Mouse (Mus musculus): ENCODE measurements around the gene Atp8b4.
"Not testable (repeated sequence)": the region's sequence is repeated elsewhere in the genome, so short reads cannot be mapped to it uniquely, and the experiment has no call there.

Atp8b4 gene

DNA sequence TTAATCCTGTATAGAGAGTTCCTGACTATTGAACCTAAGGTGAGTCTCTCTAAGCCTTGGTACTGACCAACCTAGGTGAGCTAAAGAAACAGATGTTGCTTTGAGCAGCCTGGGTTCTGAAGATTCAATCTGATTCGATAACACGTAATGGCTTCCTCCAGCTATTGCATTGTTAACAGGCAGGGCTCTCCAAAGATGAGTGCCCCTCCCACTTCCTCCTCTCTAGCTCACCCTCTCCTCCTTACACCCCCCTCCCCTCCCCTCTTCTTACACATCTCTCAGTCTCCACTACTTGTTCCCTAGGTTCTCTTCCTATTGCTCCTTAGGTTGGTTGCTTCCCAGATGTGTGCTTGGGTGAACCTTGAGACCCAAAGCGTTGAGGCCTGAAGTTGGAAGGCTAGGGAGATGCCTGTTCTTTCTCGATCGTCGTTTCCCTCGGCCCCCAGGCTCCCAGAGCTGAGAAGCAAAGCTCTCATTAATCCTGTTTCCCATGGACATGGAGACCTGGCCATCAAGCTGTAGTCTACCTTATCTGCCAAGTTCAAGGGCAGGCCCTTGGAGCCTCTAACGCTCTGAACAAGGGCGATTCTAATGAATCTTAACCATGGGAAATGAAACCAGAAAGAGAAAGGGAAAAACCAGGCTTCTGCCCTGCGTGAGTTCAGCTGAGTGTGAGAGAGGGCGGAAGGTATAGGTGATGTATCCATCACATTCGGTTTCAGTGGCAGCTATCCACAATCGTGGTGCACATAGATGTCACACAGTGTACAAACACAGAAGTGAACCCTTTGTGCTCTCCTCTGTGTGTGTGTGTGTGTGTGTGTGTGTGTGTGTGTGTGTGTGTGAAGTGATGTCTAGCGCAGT lies 4.4 kb downstream of the Atp8b4 start:
- no peak for DNase-seq

DNA sequence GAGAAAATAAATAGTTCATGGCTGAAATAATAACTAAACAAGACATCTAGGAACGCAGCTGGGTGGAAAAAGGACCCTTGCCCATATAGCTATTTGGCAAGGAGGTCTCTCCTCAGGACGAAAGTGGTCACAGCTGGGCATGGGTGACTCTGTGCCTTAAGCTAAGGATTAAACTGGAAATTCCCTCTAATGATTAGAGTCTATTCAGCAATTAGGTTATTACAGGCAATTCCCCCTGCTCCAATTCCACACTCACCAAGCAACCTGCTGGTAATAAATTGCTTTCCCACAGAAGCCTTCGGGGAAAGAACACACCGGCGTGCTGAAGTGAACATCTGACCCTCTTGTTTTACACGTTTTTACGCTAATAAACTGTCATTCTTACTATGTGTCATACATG lies 5.2 kb downstream of the Atp8b4 start:
- no peak for DNase-seq

DNA sequence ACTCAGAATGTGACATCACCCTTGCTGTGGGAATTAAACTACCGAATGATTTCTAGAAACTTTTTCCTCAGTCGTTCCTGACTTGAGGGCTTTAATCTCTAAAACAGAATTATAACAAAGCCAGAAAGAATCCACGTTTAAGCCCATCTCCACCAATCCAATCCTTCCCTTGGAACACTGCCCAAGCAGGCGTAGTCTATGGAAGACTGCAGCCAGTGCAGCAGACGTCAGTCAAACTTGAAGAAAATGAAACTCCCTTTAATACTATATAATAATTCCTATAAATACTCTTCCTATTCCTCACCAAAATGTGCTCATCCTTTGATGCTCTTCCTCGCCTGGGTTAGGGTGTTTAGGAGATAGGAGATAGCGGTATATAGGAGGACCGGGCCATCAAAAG lies 7.2 kb downstream of the Atp8b4 start:
- DNase-seq: no peak

DNA sequence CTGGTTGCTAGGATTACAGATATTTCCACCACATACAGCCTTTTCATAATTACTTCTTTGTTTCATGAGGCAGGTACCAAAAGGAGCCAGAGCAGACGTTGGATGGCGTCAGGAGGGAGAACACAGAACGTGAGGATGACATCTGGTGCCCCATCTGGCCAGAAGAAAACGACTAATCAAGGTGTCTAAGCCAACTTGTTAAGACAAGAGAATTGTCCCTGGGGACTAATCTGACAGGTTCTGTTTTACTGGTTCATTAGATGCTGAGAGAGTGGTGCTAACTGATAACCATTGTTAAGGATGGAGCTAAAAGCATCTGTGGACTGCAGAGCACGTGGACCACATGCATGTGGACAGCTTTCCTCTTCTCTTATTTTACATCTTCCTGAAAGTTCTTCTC lies 7.8 kb downstream of the Atp8b4 start:
- no peak for DNase-seq

DNA sequence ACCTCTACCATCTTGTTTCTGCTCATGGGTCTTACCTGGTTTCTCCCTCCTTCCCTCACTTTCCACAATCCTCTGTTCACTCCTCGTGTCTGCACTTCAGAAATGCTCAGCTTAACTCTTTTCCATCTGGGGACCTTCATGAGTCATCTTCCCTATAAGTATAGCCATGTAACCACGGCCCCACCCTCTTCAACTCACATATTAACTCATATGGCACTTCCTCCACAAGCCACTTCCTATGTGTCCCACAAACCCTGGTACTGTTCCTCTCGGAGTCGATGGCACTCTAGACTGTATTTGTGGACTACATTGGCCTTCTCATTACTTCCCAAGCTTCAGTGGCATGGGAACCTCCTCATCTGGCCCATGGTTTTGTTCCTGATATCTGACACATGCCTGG lies 9.0 kb downstream of the Atp8b4 start:
- no peak for DNase-seq

DNA sequence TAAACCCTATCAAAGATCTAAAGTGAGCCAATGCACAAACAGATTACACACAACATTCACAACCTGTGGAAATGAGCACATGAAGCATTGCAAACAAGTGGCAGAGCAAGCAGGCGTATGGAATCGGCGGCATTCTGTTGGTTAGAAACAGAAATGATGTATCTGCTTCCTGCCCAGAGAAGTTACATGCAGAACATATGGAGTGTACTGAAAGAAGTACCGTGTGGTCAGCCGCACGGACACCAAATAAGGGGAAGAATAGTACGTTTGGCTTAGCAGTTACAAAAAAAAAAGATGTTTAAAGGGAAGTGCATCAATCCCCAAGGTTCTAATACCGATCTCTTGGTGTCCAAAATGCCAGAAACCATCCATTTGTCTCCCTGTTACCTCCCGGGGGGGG lies 9.9 kb downstream of the Atp8b4 start:
- DNase-seq: no peak

DNA sequence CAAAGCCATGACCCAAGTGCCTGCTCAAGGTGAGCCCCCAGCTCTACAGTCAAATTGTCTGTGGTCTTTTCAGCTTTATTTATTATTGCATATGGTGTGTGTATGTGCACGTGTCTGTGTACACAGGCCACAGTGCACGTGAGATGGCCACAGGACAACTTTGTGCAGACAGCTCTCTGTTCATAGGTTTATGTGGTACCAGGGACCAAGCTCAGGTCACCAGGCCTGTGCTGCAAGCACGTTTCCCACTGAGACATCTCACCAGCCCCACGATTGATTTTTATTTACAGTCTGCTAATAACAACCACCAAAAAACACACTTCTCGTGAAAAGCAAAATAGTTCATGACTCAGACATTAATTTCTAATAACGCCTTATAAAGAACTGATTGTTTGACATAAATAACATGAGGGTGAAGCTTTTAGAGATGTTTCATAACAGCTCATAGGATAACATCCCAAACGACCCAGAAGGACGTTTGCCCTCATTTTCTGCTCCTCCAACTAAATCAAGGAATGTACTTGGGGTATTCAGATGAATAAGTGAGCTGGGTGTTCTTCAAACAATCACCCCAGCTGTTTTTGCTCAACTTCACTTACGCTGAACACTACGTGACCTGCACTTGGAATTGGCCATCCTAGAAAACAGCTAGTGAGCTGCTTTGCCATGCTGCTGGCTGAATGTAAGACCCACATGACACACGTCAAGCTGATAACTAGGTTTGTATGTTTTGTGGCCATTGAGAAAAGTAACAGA lies 15.0 kb downstream of the Atp8b4 start:
- no peak for DNase-seq

DNA sequence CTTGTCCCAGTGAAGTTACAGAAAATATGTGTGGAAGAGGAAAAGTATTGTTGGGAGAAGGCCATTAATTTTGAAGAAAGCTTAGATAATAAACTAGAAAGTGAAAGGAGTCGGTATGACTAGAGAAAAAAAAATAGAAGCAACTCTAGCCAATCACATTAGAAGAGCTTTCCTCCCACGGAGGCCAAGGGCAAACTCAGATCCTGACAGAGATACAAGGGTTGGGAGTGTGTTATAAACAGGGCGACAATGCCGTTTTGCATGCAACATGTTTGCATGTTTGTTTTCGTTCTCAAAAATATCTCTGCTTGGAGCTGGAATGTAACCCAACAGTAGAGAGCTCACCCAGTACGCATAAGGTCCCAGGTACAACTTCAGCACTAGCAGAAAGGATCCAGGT lies 17.1 kb downstream of the Atp8b4 start:
- no peak for DNase-seq

DNA sequence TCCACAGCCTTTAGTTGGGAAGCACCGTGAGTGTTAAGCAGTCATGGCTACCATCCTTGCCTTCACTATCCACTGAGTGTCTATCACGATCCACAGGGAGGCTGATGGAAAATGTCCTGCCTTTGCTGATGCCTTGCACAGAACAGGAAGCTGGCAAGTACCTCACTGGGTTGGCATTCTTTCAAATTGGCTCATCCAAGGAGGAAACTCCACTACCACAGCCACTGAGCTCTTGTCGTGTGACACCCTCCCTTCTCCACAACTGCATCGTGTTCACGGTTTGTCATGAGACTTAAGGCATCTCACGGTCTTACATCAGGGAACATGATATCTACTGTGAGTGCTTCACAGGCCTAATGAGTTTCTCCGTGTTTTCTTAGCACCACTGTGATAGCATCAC lies 22.9 kb downstream of the Atp8b4 start:
- no peak for DNase-seq

DNA sequence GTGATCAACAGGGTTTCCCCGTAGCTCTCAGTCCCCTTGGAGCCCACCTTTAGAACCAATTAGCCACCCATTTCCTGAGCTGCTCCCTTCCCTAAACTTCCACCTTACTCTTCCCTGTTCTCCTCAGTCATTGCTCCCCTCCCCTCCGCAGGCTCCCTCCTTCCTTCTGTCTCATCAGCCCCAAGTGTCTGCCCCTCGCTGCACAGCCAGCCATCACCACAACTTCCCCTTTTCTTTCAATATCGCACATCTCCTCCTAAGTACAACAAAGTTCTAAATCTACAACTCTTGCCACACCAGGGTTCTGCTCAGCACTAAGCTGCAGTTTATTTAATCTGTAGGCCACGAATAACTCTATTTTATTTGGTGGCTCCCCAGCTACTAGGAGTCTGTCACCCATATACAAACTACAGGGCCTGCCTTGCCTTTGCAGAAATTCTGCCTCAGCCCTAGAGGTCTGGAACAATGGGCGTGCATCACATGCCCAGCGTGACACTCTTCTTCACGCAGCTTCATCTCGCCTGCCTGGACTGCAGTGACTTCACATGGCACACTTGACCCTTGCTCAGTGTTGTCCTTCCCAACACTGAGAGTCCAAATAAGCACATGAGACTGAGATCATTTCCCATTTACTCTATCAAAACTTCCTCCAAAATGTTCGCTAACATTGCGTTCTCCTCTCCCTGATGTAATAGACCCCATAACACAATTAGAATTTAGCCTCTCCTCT lies 24.6 kb downstream of the Atp8b4 start:
- DNase-seq: no peak

DNA sequence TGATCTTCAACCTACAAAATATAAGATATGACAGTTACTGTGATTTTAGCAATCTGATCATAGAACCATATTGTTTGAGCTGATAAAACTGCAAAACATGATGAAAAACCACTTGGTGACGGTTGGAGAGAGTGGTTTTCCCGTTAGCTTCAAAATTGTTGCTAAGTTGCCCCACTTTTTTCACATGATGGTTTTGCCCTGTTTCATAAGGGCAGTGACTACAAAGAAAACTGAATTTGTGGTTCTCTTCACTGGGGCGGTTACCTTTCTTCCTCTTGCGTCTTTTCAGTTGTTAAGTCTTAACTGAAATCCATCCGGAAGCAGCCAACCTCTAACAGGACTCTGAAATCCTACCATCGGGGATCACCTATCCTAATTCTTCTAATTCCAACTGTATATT lies 26.5 kb downstream of the Atp8b4 start:
- no peak for DNase-seq

DNA sequence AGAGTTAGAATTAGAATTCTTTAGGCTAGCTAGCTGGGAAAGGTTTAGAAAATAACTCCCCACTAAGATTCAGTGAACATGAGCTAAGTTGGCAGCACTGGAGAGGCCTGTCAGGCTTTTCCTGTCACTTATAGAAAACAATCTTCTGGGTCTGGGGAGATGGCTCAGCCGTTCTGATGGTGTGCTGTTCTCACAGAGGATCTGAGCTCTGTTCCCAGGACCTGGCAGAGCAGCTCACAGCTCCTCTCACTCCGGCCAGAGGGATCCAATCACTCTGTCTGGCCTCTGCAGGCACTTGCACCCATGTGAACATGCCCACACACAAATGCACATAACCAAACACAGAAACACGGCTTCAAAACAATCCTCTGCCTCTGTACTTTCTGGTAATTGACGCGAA lies 27.6 kb downstream of the Atp8b4 start:
- no peak for DNase-seq

DNA sequence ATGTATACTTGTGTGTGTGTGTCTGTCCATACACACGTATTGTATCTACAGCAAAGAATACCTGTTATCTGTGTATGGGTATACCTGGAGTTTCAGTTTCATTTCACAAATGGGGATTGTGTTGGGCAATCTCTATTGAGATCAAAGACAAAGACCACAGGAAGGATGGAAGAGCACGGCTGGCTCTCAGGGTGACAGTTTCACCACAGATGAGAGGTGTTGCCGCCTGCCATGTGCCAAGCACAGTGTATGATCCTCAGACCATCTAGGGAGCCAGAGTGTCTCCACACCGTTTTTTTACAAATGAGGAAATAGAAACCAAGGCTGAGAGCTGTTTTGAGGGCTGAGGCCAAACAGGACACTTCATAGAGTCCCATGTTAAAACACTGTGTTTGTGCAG lies 32.7 kb downstream of the Atp8b4 start:
- no peak for DNase-seq

DNA sequence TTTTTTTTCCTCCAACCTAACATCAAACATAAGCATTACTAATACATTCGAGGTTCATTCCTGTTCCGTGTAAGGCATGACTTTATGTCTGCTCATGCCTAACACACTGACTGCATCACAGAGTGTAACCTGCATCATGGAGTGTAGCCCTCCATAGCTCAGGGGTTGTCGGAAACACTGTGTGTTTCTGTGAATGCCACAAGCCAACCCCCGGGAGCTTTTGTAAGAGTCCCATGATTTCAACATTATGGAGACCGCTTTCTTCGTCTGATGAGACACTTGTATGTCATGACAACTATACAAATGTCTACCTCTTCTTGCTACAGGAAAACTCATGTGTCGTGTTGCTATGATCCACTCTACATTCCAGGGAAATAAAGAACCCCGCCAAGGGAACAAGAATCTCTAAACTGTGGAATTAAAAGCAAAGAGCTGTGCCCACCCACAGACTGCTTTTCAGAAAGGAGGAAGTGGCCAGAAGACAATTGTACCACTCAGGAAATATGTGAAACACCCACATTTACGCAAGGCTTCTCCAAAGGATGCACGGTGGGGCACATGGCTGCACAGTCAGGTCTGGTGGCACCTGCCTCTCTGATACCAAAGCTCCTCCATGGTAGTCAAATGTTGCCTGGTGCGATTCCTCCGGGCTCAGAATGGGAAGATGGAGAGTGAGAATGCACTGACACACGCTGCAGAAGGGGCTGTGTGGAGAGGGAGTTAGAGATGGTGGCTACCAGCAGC lies 33.9 kb downstream of the Atp8b4 start:
- no peak for DNase-seq

DNA sequence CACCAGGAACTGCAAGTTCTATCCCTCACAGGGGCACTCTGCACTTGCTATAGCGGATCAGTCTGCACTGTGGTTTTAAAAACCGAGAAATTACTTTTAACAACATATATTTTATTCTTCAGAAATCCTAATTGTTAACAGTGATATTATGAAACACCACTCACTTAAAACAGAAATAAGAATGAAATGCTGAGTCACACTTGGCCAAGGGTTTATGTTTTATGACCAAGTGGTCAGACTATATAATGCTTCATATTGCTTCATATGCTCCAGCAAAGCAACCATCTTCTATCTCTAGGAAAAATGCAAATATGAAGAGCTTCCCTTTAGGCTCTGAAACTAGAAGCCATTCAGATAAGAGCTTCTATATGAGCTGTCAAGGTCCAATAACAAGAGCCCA lies 41.8 kb downstream of the Atp8b4 start:
- DNase-seq: no peak

DNA sequence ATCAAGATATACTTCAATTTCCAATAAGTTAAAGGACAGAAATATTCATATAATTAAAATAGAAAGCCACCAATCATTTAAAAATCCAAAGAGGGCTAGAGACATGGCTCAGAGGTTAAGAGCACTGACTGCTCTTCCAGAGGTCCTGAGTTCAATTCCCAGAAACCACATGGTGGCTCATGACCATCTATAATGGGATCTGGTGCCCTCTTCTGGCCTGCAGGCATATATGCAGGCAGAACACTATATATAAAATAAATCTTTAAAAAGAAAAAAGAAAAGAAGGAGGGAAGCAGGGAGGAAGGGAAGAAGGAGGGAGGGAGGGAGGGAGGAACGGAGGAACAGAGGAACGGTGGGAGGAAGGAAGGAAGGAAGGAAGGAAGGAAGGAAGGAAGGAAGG lies 42.7 kb downstream of the Atp8b4 start:
- DNase-seq: not testable (repeated sequence)

DNA sequence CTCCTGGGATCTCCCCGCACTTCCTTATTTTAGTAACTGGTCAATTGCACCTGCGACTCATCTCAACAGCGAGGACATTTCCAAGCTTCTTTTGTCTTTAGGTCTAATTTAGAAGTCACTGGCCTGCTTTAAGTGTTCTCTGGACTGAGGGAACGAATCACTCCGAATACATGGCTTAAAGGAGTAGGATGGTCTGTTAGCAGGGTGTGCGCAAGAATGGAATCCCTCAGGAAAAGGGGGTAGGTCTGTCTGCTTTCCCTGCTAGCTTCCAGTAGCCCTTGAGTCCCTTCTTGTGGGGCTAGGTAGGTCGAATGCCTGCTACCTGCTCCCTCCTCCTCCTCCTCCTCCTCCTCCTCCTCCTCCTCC lies 49.6 kb downstream of the Atp8b4 start:
- no peak for DNase-seq

DNA sequence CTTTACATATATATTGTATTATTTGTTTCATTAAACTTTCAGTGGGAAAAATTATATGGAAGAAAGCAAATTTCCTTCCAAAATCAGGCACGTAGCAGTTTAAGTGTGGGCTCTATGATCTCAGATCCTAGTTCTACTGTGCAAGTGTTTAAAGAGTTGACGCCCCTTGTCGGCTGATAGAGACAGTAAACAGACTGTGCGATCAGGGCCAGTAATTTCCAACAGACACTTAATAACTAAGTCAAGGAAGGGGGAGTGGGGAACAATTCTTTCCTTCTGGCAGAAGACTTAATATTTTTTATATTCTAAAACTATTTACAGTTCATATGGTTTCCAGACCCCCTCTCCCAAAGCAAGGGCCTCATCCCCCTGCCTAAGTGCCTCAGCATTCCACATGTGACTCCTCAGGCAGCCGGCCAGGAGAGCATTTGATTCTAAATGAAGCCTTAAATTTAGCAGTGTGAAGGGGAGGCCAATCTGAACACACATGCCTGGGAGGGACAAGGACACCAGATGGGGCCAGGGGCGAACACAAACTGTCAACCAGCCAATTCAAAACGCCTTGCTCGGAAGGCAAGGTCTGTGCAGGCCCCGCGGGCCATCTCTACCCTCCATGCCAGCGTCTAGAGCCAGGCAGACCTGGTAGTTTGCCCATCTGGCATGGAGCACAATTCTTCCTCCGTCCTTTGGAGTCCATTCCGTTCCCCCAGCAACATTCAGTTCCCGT lies 50.1 kb downstream of the Atp8b4 start:
- peak; percentile 21 to 41 for DNase-seq

DNA sequence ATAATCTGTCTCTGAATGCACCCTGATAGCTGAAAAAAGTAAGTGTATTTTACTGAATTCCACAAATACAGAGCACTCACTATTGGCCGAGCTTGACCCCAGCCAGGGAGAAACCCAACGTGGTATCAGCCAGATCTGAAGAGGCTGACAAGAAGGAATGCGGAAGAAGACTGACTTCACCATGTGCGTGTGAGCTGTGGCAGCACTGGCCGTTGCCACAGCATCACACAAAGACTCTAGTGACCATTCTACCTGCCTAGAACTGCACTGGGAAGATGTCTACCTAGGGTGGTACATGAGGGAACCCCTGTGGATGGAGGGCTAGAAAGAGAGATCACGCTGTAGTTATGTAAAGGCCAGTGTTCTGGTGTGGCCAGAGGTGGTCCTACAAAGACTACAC lies 55.4 kb downstream of the Atp8b4 start:
- DNase-seq: no peak

DNA sequence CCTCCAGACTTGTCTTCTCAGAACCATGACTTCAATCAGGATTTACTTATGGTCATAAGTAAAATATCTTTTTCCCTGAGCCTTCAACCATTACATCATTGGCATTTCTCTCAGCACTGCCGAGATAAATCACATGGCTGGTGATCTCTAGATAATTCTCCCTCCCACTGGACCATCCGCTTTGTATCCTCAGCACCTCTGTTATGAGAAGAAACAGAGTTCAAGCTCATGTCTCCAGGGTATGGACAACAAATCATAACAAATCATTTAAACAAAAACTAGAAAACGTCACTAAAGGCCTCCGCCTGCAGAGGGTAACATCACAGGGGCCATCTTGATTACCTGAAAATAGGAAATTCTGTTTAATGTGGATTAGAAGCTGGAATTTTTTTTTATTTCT lies 58.9 kb downstream of the Atp8b4 start:
- no peak for DNase-seq

DNA sequence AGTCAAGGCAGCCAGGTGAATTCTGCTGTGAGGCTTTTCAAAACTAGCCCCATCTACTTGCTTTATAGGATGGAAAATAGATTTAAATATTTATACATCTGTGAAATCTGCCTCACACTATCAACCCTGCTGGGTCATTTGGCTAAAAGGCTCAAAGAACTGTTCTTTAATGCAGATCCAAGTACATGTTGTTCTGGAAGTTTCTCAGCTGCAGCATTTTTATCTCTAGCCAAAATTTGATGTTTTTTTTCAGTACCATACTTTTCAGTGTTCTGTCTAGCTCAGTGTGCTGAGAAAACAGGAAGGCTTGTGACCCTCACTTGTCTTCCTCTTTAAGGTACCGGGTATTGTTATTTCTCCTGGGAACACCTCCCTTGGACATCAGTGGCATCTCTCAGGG lies 65.8 kb downstream of the Atp8b4 start:
- no peak for DNase-seq

DNA sequence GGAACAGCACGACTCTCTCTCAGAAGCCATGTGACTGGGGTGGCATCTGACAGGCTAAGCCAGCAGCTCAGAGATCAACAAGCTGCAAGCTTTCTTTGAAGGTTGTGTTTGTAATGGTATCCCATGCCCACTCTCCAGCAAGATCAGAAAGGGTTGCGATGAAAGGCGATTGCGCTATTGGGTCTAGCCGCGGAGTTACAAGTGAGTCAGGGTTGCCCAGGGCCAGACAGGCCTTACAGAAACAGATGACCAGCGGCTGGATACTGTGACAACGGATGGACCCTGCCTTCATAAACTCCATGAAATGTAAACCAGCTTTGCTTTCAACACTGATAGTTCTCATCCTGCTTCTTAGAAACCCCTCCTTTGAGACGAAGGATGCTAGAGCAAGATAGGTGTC lies 66.2 kb downstream of the Atp8b4 start:
- no peak for DNase-seq

Data from cerebellum, postnatal 36 days (tissue).